Mouse (Mus musculus): ENCODE results near the gene Ehd4. TPM values are rescaled to one million over a fixed set of nuclear protein-coding genes. Genes with fewer than 3 reads are reported as not detected.

Ehd4 gene
- polyA plus RNA-seq, 1 experiment from 2014 or later = 17.2 TPM

GRCm38 (mm10) chr2:120102450-120102849, 52.0 kb downstream of the Ehd4 start:
- H3K9me3 ChIP-seq (replicated peaks) = no peaks in the 10 kb centered on the region
- no peak for ATAC-seq (ENCODE audit: low FRiP score)
- H3K36me3 ChIP-seq = no peaks in the 10 kb centered on the region
- H3K9ac ChIP-seq = no peak overlapping the region
- no peaks in the 10 kb centered on the region for H3K27me3 ChIP-seq
- no peak overlapping the region for H3K27ac ChIP-seq
- H3K4me3 ChIP-seq = no peak overlapping the region
- no peaks in the 10 kb centered on the region; the same call in 1 of the 2 replicates for H3K4me1 ChIP-seq
- WGBS = 61% methylated on average over 2 of the region's 2 CpGs
- H3K4me2 ChIP-seq (replicated peaks) = no peak overlapping the region

- Histone ChIP-seq H3K36me3 (no peaks in the 10 kb centered on the region), H3K4me1 (no peaks in the 10 kb centered on the region; the same call in 1 of the 2 replicates), H3K27ac (no peak overlapping the region), H3K9ac (no peak overlapping the region), H3K4me2 (replicated peaks) (no peak overlapping the region), H3K4me3 (no peak overlapping the region), H3K27me3 (no peaks in the 10 kb centered on the region), H3K9me3 (replicated peaks) (no peaks in the 10 kb centered on the region)
- 90% methylated on average over 11 of the region's 11 CpGs for WGBS
- ATAC-seq (ENCODE audit: low FRiP score) = no peak
Measured at GRCm38 (mm10) chr2:120101961-120102360, 52.4 kb downstream of the Ehd4 start.

GRCm38 (mm10) chr2:120099886-120100285, 54.5 kb downstream of the Ehd4 start:
- H3K9ac ChIP-seq = no peak overlapping the region
- no peaks in the 10 kb centered on the region for H3K36me3 ChIP-seq
- no peak for ATAC-seq (ENCODE audit: low FRiP score)
- WGBS = 91% methylated on average over 3 of the region's 3 CpGs
- no peaks in the 10 kb centered on the region for H3K9me3 ChIP-seq (replicated peaks)
- H3K27me3 ChIP-seq = no peaks in the 10 kb centered on the region
- no peaks in the 10 kb centered on the region; the same call in 1 of the 2 replicates for H3K4me1 ChIP-seq
- no peak overlapping the region for H3K27ac ChIP-seq
- no peak overlapping the region for H3K4me3 ChIP-seq
- H3K4me2 ChIP-seq (replicated peaks) = no peak overlapping the region

- Histone ChIP-seq H3K9me3 (replicated peaks) (no peaks in the 10 kb centered on the region), H3K4me2 (replicated peaks) (no peak overlapping the region), H3K36me3 (no peaks in the 10 kb centered on the region), H3K27ac (no peak overlapping the region), H3K4me1 (no peaks in the 10 kb centered on the region; the same call in 1 of the 2 replicates), H3K27me3 (no peaks in the 10 kb centered on the region), H3K9ac (no peak overlapping the region), H3K4me3 (no peak overlapping the region)
- ATAC-seq (ENCODE audit: low FRiP score) = no peak
- 84% methylated on average over 4 of the region's 4 CpGs for WGBS
Measured at GRCm38 (mm10) chr2:120099263-120099662, 55.1 kb downstream of the Ehd4 start.

GRCm38 (mm10) chr2:120098781-120099202, 55.6 kb downstream of the Ehd4 start:
- H3K36me3 ChIP-seq = no peaks in the 10 kb centered on the region
- ATAC-seq (ENCODE audit: low FRiP score) = no peak
- no peak overlapping the region for H3K4me2 ChIP-seq (replicated peaks)
- no peaks in the 10 kb centered on the region for H3K9me3 ChIP-seq (replicated peaks)
- H3K4me1 ChIP-seq = no peaks in the 10 kb centered on the region; the same call in 1 of the 2 replicates
- no peaks in the 10 kb centered on the region for H3K27me3 ChIP-seq
- 66% methylated on average over 8 of the region's 8 CpGs for WGBS
- no peak overlapping the region for H3K27ac ChIP-seq
- no peak overlapping the region for H3K4me3 ChIP-seq
- H3K9ac ChIP-seq = no peak overlapping the region

GRCm38 (mm10) chr2:120097868-120098267, 56.5 kb downstream of the Ehd4 start:
- Histone ChIP-seq H3K4me3 (no peak overlapping the region), H3K27me3 (no peaks in the 10 kb centered on the region), H3K27ac (no peak overlapping the region), H3K4me1 (no peaks in the 10 kb centered on the region; the same call in 1 of the 2 replicates), H3K4me2 (replicated peaks) (no peak overlapping the region), H3K36me3 (no peaks in the 10 kb centered on the region), H3K9ac (no peak overlapping the region), H3K9me3 (replicated peaks) (no peaks in the 10 kb centered on the region)
- ATAC-seq (ENCODE audit: low FRiP score) = no peak
- WGBS = 89% methylated on average over 8 of the region's 8 CpGs

GRCm38 (mm10) chr2:120096711-120097110, 57.7 kb downstream of the Ehd4 start:
- H3K27me3 ChIP-seq = no peaks in the 10 kb centered on the region
- H3K4me1 ChIP-seq = no peaks in the 10 kb centered on the region; the same call in 1 of the 2 replicates
- H3K9ac ChIP-seq = no peak overlapping the region
- 93% methylated on average over 6 of the region's 6 CpGs for WGBS
- no peak overlapping the region for H3K4me3 ChIP-seq
- H3K9me3 ChIP-seq (replicated peaks) = no peaks in the 10 kb centered on the region
- no peaks in the 10 kb centered on the region for H3K36me3 ChIP-seq
- no peak overlapping the region for H3K27ac ChIP-seq
- H3K4me2 ChIP-seq (replicated peaks) = no peak overlapping the region
- no peak for ATAC-seq (ENCODE audit: low FRiP score)

GRCm38 (mm10) chr2:120096191-120096590, 58.2 kb downstream of the Ehd4 start:
- Histone ChIP-seq H3K4me1 (no peaks in the 10 kb centered on the region; the same call in 1 of the 2 replicates), H3K9ac (no peak overlapping the region), H3K4me3 (no peak overlapping the region), H3K9me3 (replicated peaks) (no peaks in the 10 kb centered on the region), H3K27me3 (no peaks in the 10 kb centered on the region), H3K4me2 (replicated peaks) (no peak overlapping the region), H3K27ac (no peak overlapping the region), H3K36me3 (no peaks in the 10 kb centered on the region)
- 79% methylated on average over 8 of the region's 8 CpGs for WGBS
- ATAC-seq (ENCODE audit: low FRiP score) = no peak

- 95% methylated on average over 4 of the region's 4 CpGs for WGBS
- H3K4me3 ChIP-seq = no peak overlapping the region
- H3K9me3 ChIP-seq (replicated peaks) = no peaks in the 10 kb centered on the region
- no peak overlapping the region for H3K4me2 ChIP-seq (replicated peaks)
- no peaks in the 10 kb centered on the region; the same call in 1 of the 2 replicates for H3K4me1 ChIP-seq
- H3K9ac ChIP-seq = no peak overlapping the region
- no peak for ATAC-seq (ENCODE audit: low FRiP score)
- H3K27me3 ChIP-seq = no peaks in the 10 kb centered on the region
- no peaks in the 10 kb centered on the region for H3K36me3 ChIP-seq
- H3K27ac ChIP-seq = no peak overlapping the region
Measured at GRCm38 (mm10) chr2:120095171-120095570, 59.2 kb downstream of the Ehd4 start.

- no peak for ATAC-seq (ENCODE audit: low FRiP score)
- no peaks in the 10 kb centered on the region for H3K36me3 ChIP-seq
- no peak overlapping the region for H3K9ac ChIP-seq
- H3K4me2 ChIP-seq (replicated peaks) = no peak overlapping the region
- H3K9me3 ChIP-seq (replicated peaks) = no peaks in the 10 kb centered on the region
- H3K27me3 ChIP-seq = no peaks in the 10 kb centered on the region
- H3K4me1 ChIP-seq = no peaks in the 10 kb centered on the region; the same call in 1 of the 2 replicates
- no peak overlapping the region for H3K27ac ChIP-seq
- H3K4me3 ChIP-seq = no peak overlapping the region
- WGBS = 68% methylated on average over 5 of the region's 5 CpGs
Measured at GRCm38 (mm10) chr2:120093671-120094430, 60.6 kb downstream of the Ehd4 start.

GRCm38 (mm10) chr2:120090979-120091378, 63.4 kb downstream of the Ehd4 start:
- H3K4me3 ChIP-seq = no peak overlapping the region
- H3K27me3 ChIP-seq = no peaks in the 10 kb centered on the region
- ATAC-seq (ENCODE audit: low FRiP score) = no peak
- no peak overlapping the region for H3K9ac ChIP-seq
- H3K4me1 ChIP-seq = no peaks in the 10 kb centered on the region
- no peak overlapping the region for H3K27ac ChIP-seq
- H3K9me3 ChIP-seq (replicated peaks) = no peaks in the 10 kb centered on the region
- H3K36me3 ChIP-seq = no peaks in the 10 kb centered on the region
- WGBS = 95% methylated on average over 17 of the region's 17 CpGs
- H3K4me2 ChIP-seq (replicated peaks) = no peak overlapping the region

- Histone ChIP-seq H3K27me3 (no peaks in the 10 kb centered on the region), H3K36me3 (no peaks in the 10 kb centered on the region), H3K4me2 (replicated peaks) (no peak overlapping the region), H3K9me3 (replicated peaks) (no peaks in the 10 kb centered on the region), H3K9ac (no peak overlapping the region), H3K4me3 (no peak overlapping the region), H3K4me1 (no peaks in the 10 kb centered on the region), H3K27ac (no peak overlapping the region)
- no peak for ATAC-seq (ENCODE audit: low FRiP score)
- whole genome bisulfite sequencing = 91% methylated on average over 2 of the region's 2 CpGs
Measured at GRCm38 (mm10) chr2:120087897-120088296, 66.5 kb downstream of the Ehd4 start.

GRCm38 (mm10) chr2:120087391-120087790, 67.0 kb downstream of the Ehd4 start:
- no peak overlapping the region for H3K9ac ChIP-seq
- no peak overlapping the region for H3K27ac ChIP-seq
- H3K4me1 ChIP-seq = no peaks in the 10 kb centered on the region
- no peaks in the 10 kb centered on the region for H3K36me3 ChIP-seq
- no peaks in the 10 kb centered on the region for H3K9me3 ChIP-seq (replicated peaks)
- 85% methylated on average over 3 of the region's 3 CpGs for WGBS
- no peaks in the 10 kb centered on the region for H3K27me3 ChIP-seq
- no peak overlapping the region for H3K4me3 ChIP-seq
- H3K4me2 ChIP-seq (replicated peaks) = no peak overlapping the region
- ATAC-seq (ENCODE audit: low FRiP score) = no peak

Measured in hindbrain, embryonic 12.5 days (tissue).